Mouse (Mus musculus): ENCODE measurements at regions not wholly inside any gene's neighbourhood (a gene's known extent, or its start where the extent isn't known, plus 50 kb on each side); places are given as distances from the start of the nearest gene placed in this dataset.

- TF ChIP-seq CTCF (IDR thresholded peaks at IDR 0.05; ENCODE audit: low read depth, low read length) (no peak), POLR2A (IDR thresholded peaks at IDR 0.05; ENCODE audit: insufficient read depth, low read length) (no peak)
These were observed 110.0 kb upstream of the Stxbp6 start for GRCm38 (mm10) chr12:45184510-45184909.

Data from ES-Bruce4 (cell line).